In the genomic region with DNA sequence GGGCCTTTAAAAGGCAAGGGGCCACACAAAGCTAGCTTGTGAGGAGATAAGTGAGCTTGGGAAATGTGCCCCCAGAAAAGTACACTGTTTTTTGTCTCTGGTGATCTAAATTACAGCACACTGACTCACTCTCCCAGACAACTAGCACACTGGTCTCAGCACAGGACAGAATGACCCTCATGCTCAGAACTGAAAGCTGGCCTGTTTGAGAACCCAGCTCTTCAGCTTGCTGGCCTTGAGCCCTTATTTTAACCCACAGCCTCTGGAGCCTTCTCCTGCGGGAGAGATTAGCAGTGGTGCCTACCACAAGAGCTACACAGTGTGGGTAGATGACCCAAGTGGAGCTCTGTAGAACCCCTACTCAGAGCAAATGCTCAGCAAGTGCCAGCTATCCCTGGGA, we compare ENCODE assay signal across 11 mouse cellular contexts.
"Had no signal": no experiment of that assay in that cellular context is flagged by ENCODE, and none has a peak within 500 bp of the region (broad histone marks: within the 10 kb centered on the region; RNA-seq: fewer than 3 reads in every experiment).

No protein-coding gene starts in this region.

- H3K9ac ChIP-seq: limb, embryonic 13.5 days; liver, embryonic 14.5 days; midbrain, embryonic 12.5 days; neural tube, embryonic 13.5 days had no signal

- H3K27ac ChIP-seq: limb, embryonic 13.5 days; liver, embryonic 14.5 days; midbrain, embryonic 12.5 days; neural tube, embryonic 13.5 days had no signal

- H3K4me2 ChIP-seq: limb, embryonic 13.5 days; midbrain, embryonic 12.5 days; neural tube, embryonic 13.5 days had no signal

- H3K27me3 ChIP-seq: limb, embryonic 13.5 days; midbrain, embryonic 12.5 days; neural tube, embryonic 13.5 days had no signal

- H3K4me1 ChIP-seq: midbrain, embryonic 12.5 days; neural tube, embryonic 13.5 days had no signal

- H3K4me3 ChIP-seq: limb, embryonic 13.5 days; midbrain, embryonic 12.5 days; neural tube, embryonic 13.5 days had no signal

- H3K9me3 ChIP-seq: limb, embryonic 13.5 days; midbrain, embryonic 12.5 days; neural tube, embryonic 13.5 days had no signal

- H3K36me3 ChIP-seq: limb, embryonic 13.5 days; midbrain, embryonic 12.5 days; neural tube, embryonic 13.5 days had no signal

- DNase-seq: kidney, postnatal 14 days; left cerebral cortex, postnatal 4 days; lung, adult 18-20 months; right cerebral cortex, adult 18-20 months; right cerebral cortex, postnatal 25 days; thymus, postnatal 36 days had no signal

- ATAC-seq: midbrain, embryonic 16.5 days had no signal
